Mouse (Mus musculus) neural tube, embryonic 11.5 days (tissue): ENCODE results near the gene Gm20388. TPM values are rescaled to one million over a fixed set of nuclear protein-coding genes. Genes with fewer than 3 reads are reported as not detected.

Experiments used
- ATAC-seq: fragments of 200-750 bp; cut with Nextera tagmentation; 2 replicates; pipeline ENCODE4 v1.8.0; 2017; ENCODE audit warnings: moderate number of reproducible peaks, mild to moderate bottlenecking, moderate TSS enrichment, moderate library complexity; ENCODE audit not compliant: insufficient read depth, low FRiP score, low TSS enrichment
- DNase-seq: peaks from one replicate; pipeline ENCODE4 v3.0.0-alpha.2; 2015; ENCODE audit warnings: low spot score
- H3K27ac ChIP-seq: fragments of 300-500 bp; sonication (generic); 2 replicates; pipeline ENCODE4 v1.5.1; 2014; ENCODE audit warnings: low read depth, mild to moderate bottlenecking, low read length
- H3K27me3 ChIP-seq: fragments of 300-500 bp; sonication (generic); 2 replicates; pipeline ENCODE4 v1.6.1; 2014; ENCODE audit warnings: mild to moderate bottlenecking, low read length, mixed read lengths; ENCODE audit not compliant: control insufficient read depth, insufficient read depth
- H3K36me3 ChIP-seq: fragments of 300-500 bp; sonication (generic); 2 replicates; pipeline ENCODE4 v1.6.1; 2014; ENCODE audit warnings: mild to moderate bottlenecking, low read length, moderate library complexity, mixed read lengths; ENCODE audit not compliant: control insufficient read depth, insufficient read depth
- H3K4me1 ChIP-seq: fragments of 300-500 bp; sonication (generic); 2 replicates; pipeline ENCODE4 v1.6.1; 2014; ENCODE audit warnings: low read length, mixed read lengths; ENCODE audit not compliant: control insufficient read depth, insufficient read depth
- H3K4me2 ChIP-seq: fragments of 300-500 bp; sonication (generic); 2 replicates; pipeline ENCODE4 v1.6.1; 2014; ENCODE audit warnings: low read depth, mild to moderate bottlenecking, moderate library complexity
- H3K4me3 ChIP-seq: fragments of 300-500 bp; sonication (generic); 2 replicates; pipeline ENCODE4 v1.5.1; 2014; ENCODE audit warnings: low read depth, low read length
- H3K9ac ChIP-seq: fragments of 300-500 bp; sonication (generic); 2 replicates; pipeline ENCODE4 v1.6.1; 2014; ENCODE audit warnings: mild to moderate bottlenecking, low read length
- H3K9me3 ChIP-seq: fragments of 300-500 bp; sonication (generic); 2 replicates; pipeline ENCODE4 v1.6.1; 2016; ENCODE audit warnings: low read length; ENCODE audit not compliant: control insufficient read depth
- WGBS: fragments of 180-500 bp; shearing (Covaris S2); extraction: QIAGEN DNeasy Blood & Tissue Kit; methylation state at CpG from one replicate; pipeline ENCODE4 v1.1.7; 2014; 5-methylcytosine and 5-hydroxymethylcytosine counted together
- polyA plus RNA-seq: library from polyadenylated mRNA; unstranded; fragments of >200 nt; fragmentation: Nextera tagmentation; extraction: Ambion mirVana; gene quantifications from 2 replicates; pipeline ENCODE4 v1.2.1, GENCODE M21; 2014

Gm20388 gene
- polyA plus RNA-seq, 1 experiment from 2014 or later, result not detected

- Histone ChIP-seq H3K27ac (peak within 1 kb of the TSS; percentile 74), H3K9me3 (no peaks in the 10 kb centered on the region), H3K4me3 (no peak within 1 kb of the TSS), H3K4me2 (peak within 1 kb of the TSS; percentile 41), H3K9ac (peak within 1 kb of the TSS; percentile 26; the same call in 1 of the 2 replicates), H3K36me3 (no peaks in the 10 kb centered on the region), H3K4me1 (peaks cover 34% of the 10 kb centered on the region), H3K27me3 (peaks cover 9% of the 10 kb centered on the region; the same call in 1 of the 2 replicates)
- under 1% methylated on average over 22 of the region's 26 CpGs for WGBS
- DNase-seq (peak; percentile 93), ATAC-seq (peak; percentile 88)
Measured at GRCm38 (mm10) chr8:120177318-120178123, 266.9 kb downstream of the Gm20388 start, which contains the start of gene Fam92b. TSS of gene Fam92b (minus strand) at chr8:120177466.

GRCm38 (mm10) chr8:120178124-120178514, 267.5 kb downstream of the Gm20388 start:
- peak overlapping the region; percentile 10; the same call in 1 of the 2 replicates for H3K9ac ChIP-seq
- DNase-seq, result no peak
- 5% methylated on average over 10 of the region's 10 CpGs for WGBS

GRCm38 (mm10) chr8:120179027-120179431, 268.4 kb downstream of the Gm20388 start:
- 1% methylated on average over 10 of the region's 10 CpGs for WGBS
- H3K9me3 ChIP-seq, result no peaks in the 10 kb centered on the region
- H3K36me3 ChIP-seq, result no peaks in the 10 kb centered on the region
- DNase-seq (peak; percentile 94), ATAC-seq (peak; percentile 15; the same call in 1 of the 2 replicates)
- peak overlapping the region; percentile 28 for H3K4me2 ChIP-seq
- no peak overlapping the region for H3K4me3 ChIP-seq
- H3K27ac ChIP-seq, result no peak overlapping the region
- H3K9ac ChIP-seq, result no peak overlapping the region
- H3K4me1 ChIP-seq, result peaks cover 34% of the 10 kb centered on the region
- H3K27me3 ChIP-seq, result peaks cover 8% of the 10 kb centered on the region; the same call in 1 of the 2 replicates

More at GRCm38 (mm10) chr8:120178124-120178514, 267.5 kb downstream of the Gm20388 start:
- Histone ChIP-seq H3K4me1 (peaks cover 34% of the 10 kb centered on the region), H3K27ac (peak overlapping the region; percentile 74), H3K36me3 (no peaks in the 10 kb centered on the region), H3K4me2 (peak overlapping the region; percentile 19), H3K27me3 (peaks cover 9% of the 10 kb centered on the region; the same call in 1 of the 2 replicates), H3K4me3 (no peak overlapping the region), H3K9me3 (no peaks in the 10 kb centered on the region)
- ATAC-seq, result no peak

GRCm38 (mm10) chr8:120180445-120180970, 269.9 kb downstream of the Gm20388 start:
- ATAC-seq, result no peak
- 30% methylated on average over 7 of the region's 7 CpGs for WGBS
- 0 out of 2 replicates have a peak, but pooled peaks cover 4% of the 10 kb centered on the region for H3K27me3 ChIP-seq
- no peak overlapping the region for H3K4me2 ChIP-seq
- no peaks in the 10 kb centered on the region for H3K9me3 ChIP-seq
- H3K36me3 ChIP-seq, result no peaks in the 10 kb centered on the region
- H3K4me3 ChIP-seq, result no peak overlapping the region
- peaks cover 44% of the 10 kb centered on the region for H3K4me1 ChIP-seq
- peak; percentile 30 for DNase-seq
- H3K27ac ChIP-seq, result 0 out of 2 replicates have a peak overlapping the region, but pooled peaks have one; percentile 39
- 0 out of 2 replicates have a peak overlapping the region, but pooled peaks have one; percentile 10 for H3K9ac ChIP-seq

- no peak overlapping the region for H3K9ac ChIP-seq
- WGBS, result 83% methylated on average over 5 of the region's 5 CpGs
- peaks cover 50% of the 10 kb centered on the region for H3K4me1 ChIP-seq
- H3K27ac ChIP-seq, result no peak overlapping the region
- no peak overlapping the region for H3K4me2 ChIP-seq
- H3K27me3 ChIP-seq, result 0 out of 2 replicates have a peak, but pooled peaks cover under 1% of the 10 kb centered on the region
- H3K4me3 ChIP-seq, result no peak overlapping the region
- H3K36me3 ChIP-seq, result no peaks in the 10 kb centered on the region
- H3K9me3 ChIP-seq, result no peaks in the 10 kb centered on the region
- ATAC-seq, result no peak
- DNase-seq, result no peak
Measured at GRCm38 (mm10) chr8:120181274-120181673, 270.6 kb downstream of the Gm20388 start.

GRCm38 (mm10) chr8:120181861-120182414, 271.3 kb downstream of the Gm20388 start:
- ATAC-seq (no peak), DNase-seq (no peak)
- no peak overlapping the region for H3K27ac ChIP-seq
- H3K4me2 ChIP-seq, result no peak overlapping the region
- no peaks in the 10 kb centered on the region for H3K27me3 ChIP-seq
- no peak overlapping the region for H3K4me3 ChIP-seq
- 73% methylated on average over 4 of the region's 4 CpGs for WGBS
- peaks cover 43% of the 10 kb centered on the region for H3K4me1 ChIP-seq
- no peaks in the 10 kb centered on the region for H3K36me3 ChIP-seq
- no peak overlapping the region for H3K9ac ChIP-seq
- H3K9me3 ChIP-seq, result no peaks in the 10 kb centered on the region

- 0 out of 2 replicates have a peak overlapping the region, but pooled peaks have one; percentile 8 for H3K27ac ChIP-seq
- no peak overlapping the region for H3K9ac ChIP-seq
- no peak for ATAC-seq
- no peak overlapping the region for H3K4me3 ChIP-seq
- peaks cover 30% of the 10 kb centered on the region for H3K4me1 ChIP-seq
- no peaks in the 10 kb centered on the region for H3K27me3 ChIP-seq
- no peaks in the 10 kb centered on the region for H3K36me3 ChIP-seq
- no peak for DNase-seq
- H3K4me2 ChIP-seq, result no peak overlapping the region
- no peaks in the 10 kb centered on the region for H3K9me3 ChIP-seq
- 49% methylated on average over 9 of the region's 9 CpGs for WGBS
Measured at GRCm38 (mm10) chr8:120184366-120184765, 273.7 kb downstream of the Gm20388 start.

GRCm38 (mm10) chr8:120184850-120185792, 274.5 kb downstream of the Gm20388 start:
- ATAC-seq, result peak; percentile 61

More at GRCm38 (mm10) chr8:120184850-120185792, 274.5 kb downstream of the Gm20388 start:
- peak overlapping the region; percentile 12; the same call in 1 of the 2 replicates for H3K9ac ChIP-seq
- no peaks in the 10 kb centered on the region for H3K27me3 ChIP-seq
- H3K4me3 ChIP-seq, result no peak overlapping the region
- no peaks in the 10 kb centered on the region for H3K36me3 ChIP-seq
- H3K4me2 ChIP-seq, result no peak overlapping the region
- peaks cover 26% of the 10 kb centered on the region for H3K4me1 ChIP-seq
- H3K9me3 ChIP-seq, result no peaks in the 10 kb centered on the region
- peak overlapping the region; percentile 72 for H3K27ac ChIP-seq
- DNase-seq, result peak; percentile 68
- 35% methylated on average over 17 of the region's 17 CpGs for WGBS
